Mouse (Mus musculus) thymus, adult 2 months (tissue): ENCODE measurements around the gene Cox17. TPM values are rescaled to one million over a fixed set of nuclear protein-coding genes. Genes with fewer than 3 reads are reported as not detected.

ENCODE experiments used
- DNase-seq: peaks from one replicate; pipeline ENCODE4 v3.0.0; 2021
- H3K27ac ChIP-seq: fragments of 200-500 bp; 2 replicates; pipeline ENCODE4 v1.5.1; 2012; ENCODE audit warnings: low read length, control low read depth; ENCODE audit not compliant: control insufficient read depth, insufficient read depth
- H3K27me3 ChIP-seq: fragments of 200-500 bp; 2 replicates; pipeline ENCODE4 v1.6.1; 2012; ENCODE audit warnings: mild to moderate bottlenecking, low read length, moderate library complexity, mixed read lengths; ENCODE audit not compliant: control insufficient read depth, insufficient read depth
- H3K36me3 ChIP-seq: fragments of 200-500 bp; 2 replicates; pipeline ENCODE4 v1.6.1; 2012; ENCODE audit warnings: mild to moderate bottlenecking, low read length, moderate library complexity; ENCODE audit not compliant: control insufficient read depth, insufficient read depth
- H3K4me1 ChIP-seq: fragments of 200-500 bp; replicated peaks from 2 replicates; pipeline ENCODE4 v1.6.1; 2012; ENCODE audit warnings: low read length; ENCODE audit not compliant: control insufficient read depth, insufficient read depth
- H3K4me3 ChIP-seq: fragments of 200-500 bp; 2 replicates; pipeline ENCODE4 v1.5.1; 2012; ENCODE audit warnings: mild to moderate bottlenecking, low read length, control low read depth, moderate library complexity; ENCODE audit not compliant: control insufficient read depth, insufficient read depth
- CTCF ChIP-seq: fragments of 200-500 bp; IDR thresholded peaks from 2 replicates; pipeline ENCODE4 v1.5.1; 2012; ENCODE audit warnings: mild to moderate bottlenecking, control low read depth, low read length, moderate library complexity, borderline replicate concordance; ENCODE audit not compliant: control insufficient read depth, poor library complexity, insufficient read depth; ENCODE audit errors: extremely low read depth
- POLR2A ChIP-seq: fragments of 200-500 bp; IDR thresholded peaks from 2 replicates; pipeline ENCODE4 v1.6.1; 2012; ENCODE audit warnings: mild to moderate bottlenecking, low read length, control low read depth, moderate library complexity; ENCODE audit not compliant: control insufficient read depth, poor library complexity, insufficient read depth; ENCODE audit errors: extremely low read depth
- WGBS: fragments of 180-500 bp; shearing (Covaris S2); methylation state at CpG from one replicate; pipeline ENCODE4 v1.1.7; 2018; 5-methylcytosine and 5-hydroxymethylcytosine counted together
- polyA plus RNA-seq: library from polyadenylated mRNA; depleted of rRNA; stranded (reverse); fragments of >200 nt; gene quantifications from 2 replicates; pipeline ENCODE4 v1.2.3, GENCODE M21; 2012

Cox17 gene
- polyA plus RNA-seq, 1 experiment: 68.7 TPM

GRCm38 (mm10) chr16:38379088-38379487 lies 32.3 kb downstream of the Cox17 start:
- no peaks in the 10 kb centered on the region for H3K27me3 ChIP-seq
- 12% methylated on average over 6 of the region's 6 CpGs for WGBS
- H3K4me1 ChIP-seq: peaks cover 9% of the 10 kb centered on the region
- H3K27ac ChIP-seq: no peak overlapping the region
- no peak overlapping the region for H3K4me3 ChIP-seq
- DNase-seq: no peak
- no peaks in the 10 kb centered on the region for H3K36me3 ChIP-seq
- TF ChIP-seq CTCF (no peak), POLR2A (no peak)

GRCm38 (mm10) chr16:38379493-38379892 lies 32.7 kb downstream of the Cox17 start:
- Histone ChIP-seq H3K4me3 (no peak overlapping the region), H3K36me3 (no peaks in the 10 kb centered on the region), H3K27me3 (no peaks in the 10 kb centered on the region), H3K4me1 (peaks cover 9% of the 10 kb centered on the region), H3K27ac (no peak overlapping the region)
- no peak for DNase-seq
- WGBS: 71% methylated on average over 3 of the region's 3 CpGs
- no peak for TF ChIP-seq CTCF
- TF ChIP-seq POLR2A: no peak

DNA sequence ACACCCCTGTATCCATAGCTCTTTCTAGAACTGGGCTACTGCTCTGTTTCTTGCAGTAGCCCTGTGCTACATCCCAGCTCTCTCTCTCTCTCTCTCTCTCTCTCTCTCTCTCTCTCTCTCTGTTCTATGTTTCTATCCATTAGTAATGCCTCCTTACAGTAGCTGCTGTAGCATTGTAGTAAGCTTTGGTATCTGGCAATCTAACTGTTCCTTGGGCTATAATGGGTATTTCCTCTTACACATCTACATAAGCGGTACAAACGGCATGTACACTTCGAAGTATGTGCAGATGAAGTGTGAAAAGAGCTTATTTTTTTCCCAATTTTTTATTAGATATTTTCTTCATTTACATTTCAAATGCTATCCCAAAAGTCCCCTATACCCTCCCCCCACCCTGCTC lies 33.1 kb downstream of the Cox17 start:
- DNase-seq: no peak
- no peaks in the 10 kb centered on the region for H3K36me3 ChIP-seq
- peaks cover 9% of the 10 kb centered on the region for H3K4me1 ChIP-seq
- H3K27me3 ChIP-seq: no peaks in the 10 kb centered on the region
- no peak overlapping the region for H3K4me3 ChIP-seq
- no peak overlapping the region for H3K27ac ChIP-seq
- TF ChIP-seq POLR2A: no peak
- TF ChIP-seq CTCF: no peak
- WGBS: 89% methylated on average over 3 of the region's 3 CpGs

GRCm38 (mm10) chr16:38383683-38384082 lies 36.9 kb downstream of the Cox17 start:
- WGBS: 89% methylated on average over 2 of the region's 2 CpGs
- H3K4me3 ChIP-seq: no peak overlapping the region
- H3K36me3 ChIP-seq: no peaks in the 10 kb centered on the region
- H3K4me1 ChIP-seq: no peaks in the 10 kb centered on the region
- no peak for DNase-seq
- no peak for TF ChIP-seq POLR2A
- TF ChIP-seq CTCF: no peak
- H3K27me3 ChIP-seq: no peaks in the 10 kb centered on the region
- no peak overlapping the region for H3K27ac ChIP-seq

GRCm38 (mm10) chr16:38385184-38385634 lies 38.4 kb downstream of the Cox17 start:
- Histone ChIP-seq H3K4me1 (no peaks in the 10 kb centered on the region), H3K4me3 (no peak overlapping the region), H3K27ac (no peak overlapping the region), H3K36me3 (no peaks in the 10 kb centered on the region), H3K27me3 (no peaks in the 10 kb centered on the region)
- no peak for DNase-seq
- 91% methylated on average over 6 of the region's 6 CpGs for WGBS
- TF ChIP-seq POLR2A (no peak), CTCF (no peak)

- Histone ChIP-seq H3K36me3 (no peaks in the 10 kb centered on the region), H3K27me3 (no peaks in the 10 kb centered on the region), H3K27ac (no peak overlapping the region), H3K4me3 (no peak overlapping the region), H3K4me1 (no peaks in the 10 kb centered on the region)
- no peak for DNase-seq
- TF ChIP-seq POLR2A: no peak
- TF ChIP-seq CTCF: no peak
- WGBS: 88% methylated on average over 4 of the region's 4 CpGs
These were observed 38.9 kb downstream of the Cox17 start for GRCm38 (mm10) chr16:38385700-38386099.

DNA sequence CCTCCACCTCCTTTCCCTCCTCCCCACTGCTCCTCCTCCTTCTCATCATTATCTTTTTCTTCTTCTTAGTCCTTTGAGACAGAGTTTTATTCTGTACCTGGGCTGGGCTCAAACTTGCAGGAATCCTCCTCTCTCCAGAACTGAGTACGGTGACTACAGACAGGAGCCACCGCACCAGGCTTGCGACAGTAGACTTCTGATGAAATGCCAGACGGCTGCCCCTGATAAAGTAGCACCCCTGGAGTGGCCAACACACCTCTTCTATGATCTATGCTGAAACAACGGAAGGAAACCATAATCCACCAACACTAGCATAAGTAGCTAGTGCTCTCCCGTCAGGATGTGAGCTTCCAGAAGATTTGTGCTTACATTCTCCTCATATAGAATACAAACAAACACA lies 40.6 kb downstream of the Cox17 start:
- TF ChIP-seq POLR2A (no peak), CTCF (no peak)
- no peak overlapping the region for H3K4me3 ChIP-seq
- H3K36me3 ChIP-seq: no peaks in the 10 kb centered on the region
- no peaks in the 10 kb centered on the region for H3K27me3 ChIP-seq
- no peaks in the 10 kb centered on the region for H3K4me1 ChIP-seq
- no peak for DNase-seq
- WGBS: 94% methylated on average over 6 of the region's 6 CpGs
- no peak overlapping the region for H3K27ac ChIP-seq
